Mouse (Mus musculus): ENCODE results near the gene Aldoart2. TPM values are rescaled to one million over a fixed set of nuclear protein-coding genes. Genes with fewer than 3 reads are reported as not detected.
"Not testable (repeated sequence)": the region's sequence is repeated elsewhere in the genome, so short reads cannot be mapped to it uniquely, and the experiment has no call there.

The Aldoart2 gene
- not detected in 2 replicates for polyA plus RNA-seq (2016; fragmentation: Nextera tagmentation; extraction: Ambion mirVana)

- Histone ChIP-seq H3K27me3 (replicated peaks) (0 out of 2 replicates have a peak, but pooled peaks cover 5% of the 10 kb centered on the region), H3K9ac (no peak within 1 kb of the TSS), H3K27ac (no peak within 1 kb of the TSS), H3K4me2 (no peak within 1 kb of the TSS), H3K9me3 (replicated peaks) (peaks cover 3% of the 10 kb centered on the region; the same call in 1 of the 2 replicates), H3K4me3 (no peak within 1 kb of the TSS), H3K36me3 (no peaks in the 10 kb centered on the region), H3K4me1 (peaks cover 5% of the 10 kb centered on the region; the same call in 1 of the 2 replicates)
- ATAC-seq, result no peak
- WGBS (ENCODE audit: insufficient replicate concordance), result 91% methylated on average over 19 of the region's 19 CpGs
Measured at GRCm38 (mm10) chr12:55565206-55565605, at the start of gene Aldoart2. Gene Aldoart2 (plus strand): TSS chr12:55565239.

GRCm38 (mm10) chr12:55518061-55518738, 46.8 kb upstream of the Aldoart2 start:
- no peaks in the 10 kb centered on the region for H3K9me3 ChIP-seq (replicated peaks)
- H3K27me3 ChIP-seq (replicated peaks), result 0 out of 2 replicates have a peak, but pooled peaks cover 5% of the 10 kb centered on the region
- H3K27ac ChIP-seq, result no peak overlapping the region
- no peaks in the 10 kb centered on the region for H3K4me1 ChIP-seq
- ATAC-seq, result no peak
- H3K4me2 ChIP-seq, result no peak overlapping the region
- no peak overlapping the region for H3K9ac ChIP-seq
- 49% methylated on average over 15 of the region's 15 CpGs for WGBS (ENCODE audit: insufficient replicate concordance)
- H3K36me3 ChIP-seq, result no peaks in the 10 kb centered on the region
- no peak overlapping the region for H3K4me3 ChIP-seq

GRCm38 (mm10) chr12:55526983-55527752, 37.9 kb upstream of the Aldoart2 start:
- Histone ChIP-seq H3K27ac (no peak overlapping the region), H3K9ac (no peak overlapping the region), H3K4me1 (no peaks in the 10 kb centered on the region), H3K4me3 (no peak overlapping the region), H3K9me3 (replicated peaks) (no peaks in the 10 kb centered on the region), H3K4me2 (no peak overlapping the region), H3K36me3 (no peaks in the 10 kb centered on the region), H3K27me3 (replicated peaks) (no peaks in the 10 kb centered on the region)
- no peak for ATAC-seq
- 59% methylated on average over 15 of the region's 15 CpGs for WGBS (ENCODE audit: insufficient replicate concordance)

GRCm38 (mm10) chr12:55536537-55537135, 28.4 kb upstream of the Aldoart2 start:
- WGBS (ENCODE audit: insufficient replicate concordance), result 13% methylated on average over 14 of the region's 14 CpGs
- ATAC-seq, result no peak

GRCm38 (mm10) chr12:55537742-55538141, 27.3 kb upstream of the Aldoart2 start:
- Histone ChIP-seq H3K9me3 (replicated peaks) (no peaks in the 10 kb centered on the region), H3K4me3 (no peak overlapping the region), H3K36me3 (no peaks in the 10 kb centered on the region), H3K9ac (no peak overlapping the region), H3K4me2 (no peak overlapping the region), H3K27me3 (replicated peaks) (peaks cover 35% of the 10 kb centered on the region), H3K27ac (no peak overlapping the region), H3K4me1 (no peaks in the 10 kb centered on the region)
- WGBS (ENCODE audit: insufficient replicate concordance), result 67% methylated on average over 7 of the region's 7 CpGs
- ATAC-seq, result no peak

More at GRCm38 (mm10) chr12:55536537-55537135, 28.4 kb upstream of the Aldoart2 start:
- Histone ChIP-seq H3K9ac (no peak overlapping the region), H3K4me2 (no peak overlapping the region), H3K4me1 (no peaks in the 10 kb centered on the region), H3K4me3 (no peak overlapping the region), H3K9me3 (replicated peaks) (no peaks in the 10 kb centered on the region), H3K27me3 (replicated peaks) (peaks cover 35% of the 10 kb centered on the region), H3K27ac (no peak overlapping the region), H3K36me3 (no peaks in the 10 kb centered on the region)

GRCm38 (mm10) chr12:55538328-55538971, 26.6 kb upstream of the Aldoart2 start:
- Histone ChIP-seq H3K36me3 (no peaks in the 10 kb centered on the region), H3K27ac (no peak overlapping the region), H3K9ac (no peak overlapping the region), H3K9me3 (replicated peaks) (no peaks in the 10 kb centered on the region), H3K4me2 (no peak overlapping the region), H3K4me1 (no peaks in the 10 kb centered on the region), H3K27me3 (replicated peaks) (peaks cover 35% of the 10 kb centered on the region), H3K4me3 (no peak overlapping the region)
- ATAC-seq, result peak; percentile 37; the same call in 1 of the 2 replicates
- WGBS (ENCODE audit: insufficient replicate concordance), result 90% methylated on average over 1 of the region's 1 CpGs

- WGBS (ENCODE audit: insufficient replicate concordance), result 64% methylated on average over 8 of the region's 8 CpGs
- Histone ChIP-seq H3K4me3 (no peak overlapping the region), H3K9me3 (replicated peaks) (no peaks in the 10 kb centered on the region), H3K27ac (no peak overlapping the region), H3K9ac (no peak overlapping the region), H3K4me1 (no peaks in the 10 kb centered on the region), H3K27me3 (replicated peaks) (peaks cover 35% of the 10 kb centered on the region), H3K4me2 (no peak overlapping the region), H3K36me3 (no peaks in the 10 kb centered on the region)
- ATAC-seq, result no peak
Measured at GRCm38 (mm10) chr12:55539157-55539556, 25.9 kb upstream of the Aldoart2 start.

- H3K4me2 ChIP-seq; ATAC-seq; H3K36me3 ChIP-seq; H3K4me3 ChIP-seq; H3K9me3 ChIP-seq (replicated peaks); H3K9ac ChIP-seq; H3K4me1 ChIP-seq; H3K27me3 ChIP-seq (replicated peaks); H3K27ac ChIP-seq: not testable (repeated sequence)
- WGBS (ENCODE audit: insufficient replicate concordance), result 71% methylated on average over 6 of the region's 6 CpGs
Measured at GRCm38 (mm10) chr12:55554901-55555300, 10.1 kb upstream of the Aldoart2 start.

GRCm38 (mm10) chr12:55557866-55558265, 7.2 kb upstream of the Aldoart2 start:
- no peak overlapping the region for H3K27ac ChIP-seq
- no peak overlapping the region for H3K4me3 ChIP-seq
- no peaks in the 10 kb centered on the region for H3K9me3 ChIP-seq (replicated peaks)
- H3K27me3 ChIP-seq (replicated peaks), result no peaks in the 10 kb centered on the region
- H3K9ac ChIP-seq, result no peak overlapping the region
- ATAC-seq, result no peak
- H3K4me1 ChIP-seq, result peaks cover 10% of the 10 kb centered on the region
- H3K4me2 ChIP-seq, result no peak overlapping the region
- H3K36me3 ChIP-seq, result no peaks in the 10 kb centered on the region
- 76% methylated on average over 6 of the region's 6 CpGs for WGBS (ENCODE audit: insufficient replicate concordance)

- Histone ChIP-seq H3K36me3 (no peaks in the 10 kb centered on the region), H3K27me3 (replicated peaks) (no peaks in the 10 kb centered on the region), H3K9ac (no peak overlapping the region), H3K4me2 (no peak overlapping the region), H3K4me3 (no peak overlapping the region), H3K9me3 (replicated peaks) (no peaks in the 10 kb centered on the region), H3K27ac (no peak overlapping the region), H3K4me1 (peaks cover 10% of the 10 kb centered on the region)
- no peak for ATAC-seq
- WGBS (ENCODE audit: insufficient replicate concordance), result 70% methylated on average over 12 of the region's 12 CpGs
Measured at GRCm38 (mm10) chr12:55559184-55559855, 5.7 kb upstream of the Aldoart2 start.

GRCm38 (mm10) chr12:55560025-55560690, 4.9 kb upstream of the Aldoart2 start:
- Histone ChIP-seq H3K9ac (no peak overlapping the region; the same call in 1 of the 2 replicates), H3K4me2 (peak overlapping the region; percentile 63), H3K4me1 (peaks cover 10% of the 10 kb centered on the region), H3K36me3 (no peaks in the 10 kb centered on the region), H3K27me3 (replicated peaks) (no peaks in the 10 kb centered on the region), H3K27ac (no peak overlapping the region), H3K9me3 (replicated peaks) (peaks cover 3% of the 10 kb centered on the region; the same call in 1 of the 2 replicates), H3K4me3 (peak overlapping the region; percentile 44)
- no peak for ATAC-seq
- 9% methylated on average over 19 of the region's 19 CpGs for WGBS (ENCODE audit: insufficient replicate concordance)

Measured in liver, embryonic 12.5 days (tissue).